Mouse (Mus musculus) hindbrain, embryonic 12.5 days (tissue): Measurements from ENCODE around the gene Raph1. TPM values are rescaled to one million over a fixed set of nuclear protein-coding genes. Genes with fewer than 3 reads are reported as not detected.

ENCODE experiments used
- ATAC-seq: fragments of 200-750 bp; cut with Nextera tagmentation; 2 replicates; pipeline ENCODE4 v1.8.0; 2017; ENCODE audit warnings: moderate TSS enrichment; ENCODE audit not compliant: low FRiP score
- H3K27ac ChIP-seq: fragments of 300-500 bp; sonication (generic); 2 replicates; pipeline ENCODE4 v1.5.1; 2016; ENCODE audit warnings: mild to moderate bottlenecking
- H3K27me3 ChIP-seq: fragments of 300-500 bp; sonication (generic); 2 replicates; pipeline ENCODE4 v1.6.1; 2016; ENCODE audit warnings: mild to moderate bottlenecking
- H3K36me3 ChIP-seq: fragments of 300-500 bp; sonication (generic); 2 replicates; pipeline ENCODE4 v1.6.1; 2016; ENCODE audit warnings: mild to moderate bottlenecking
- H3K4me1 ChIP-seq: fragments of 300-500 bp; sonication (generic); 2 replicates; pipeline ENCODE4 v1.6.1; 2016
- H3K4me2 ChIP-seq: fragments of 300-500 bp; sonication (generic); replicated peaks from 2 replicates; pipeline ENCODE4 v1.6.1; 2016; ENCODE audit warnings: mild to moderate bottlenecking
- H3K4me3 ChIP-seq: fragments of 300-500 bp; sonication (generic); 2 replicates; pipeline ENCODE4 v1.5.1; 2016; ENCODE audit warnings: mild to moderate bottlenecking
- H3K9ac ChIP-seq: fragments of 300-500 bp; sonication (generic); 2 replicates; pipeline ENCODE4 v1.6.1; 2016; ENCODE audit warnings: mild to moderate bottlenecking, moderate library complexity
- H3K9me3 ChIP-seq: fragments of 300-500 bp; sonication (generic); replicated peaks from 2 replicates; pipeline ENCODE4 v1.6.1; 2016; ENCODE audit warnings: mild to moderate bottlenecking
- WGBS: fragments of 180-500 bp; shearing (Covaris S2); methylation state at CpG from one replicate; pipeline ENCODE4 v1.1.7; 2016; 5-methylcytosine and 5-hydroxymethylcytosine counted together
- polyA plus RNA-seq: library from polyadenylated mRNA; unstranded; fragments of >200 nt; fragmentation: Nextera tagmentation; extraction: Ambion mirVana; gene quantifications from 2 replicates; pipeline ENCODE4 v1.2.1, GENCODE M21; 2016

Gene Raph1
- polyA plus RNA-seq, 1 experiment from 2014 or later, result 29.1 TPM

DNA sequence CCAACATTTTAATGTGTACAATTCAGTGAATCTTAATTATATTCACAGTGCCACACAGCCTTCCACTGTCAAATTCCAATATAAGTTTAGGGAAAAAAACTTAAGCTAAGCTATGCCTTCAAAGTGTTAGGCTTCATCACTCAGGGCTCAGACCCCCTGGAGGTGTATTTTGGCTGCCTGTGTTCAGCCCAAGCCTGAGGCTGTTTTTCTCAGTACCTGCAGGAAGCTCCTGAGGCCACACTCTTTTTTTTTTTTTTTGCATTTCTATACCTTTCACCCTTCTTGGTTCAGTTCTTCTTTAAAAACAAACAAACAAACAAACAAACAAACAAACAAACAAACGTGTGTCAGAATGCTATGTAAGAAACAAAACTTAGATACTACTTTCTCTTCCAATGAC lies 23.2 kb downstream of the Raph1 start:
- Histone ChIP-seq H3K4me3 (no peak overlapping the region), H3K36me3 (peaks cover 7% of the 10 kb centered on the region), H3K4me1 (no peaks in the 10 kb centered on the region), H3K27me3 (no peaks in the 10 kb centered on the region), H3K27ac (no peak overlapping the region), H3K4me2 (no peak overlapping the region), H3K9me3 (no peaks in the 10 kb centered on the region), H3K9ac (no peak overlapping the region)
- ATAC-seq, result no peak
- 18% methylated on average over 1 of the region's 1 CpGs for WGBS

DNA sequence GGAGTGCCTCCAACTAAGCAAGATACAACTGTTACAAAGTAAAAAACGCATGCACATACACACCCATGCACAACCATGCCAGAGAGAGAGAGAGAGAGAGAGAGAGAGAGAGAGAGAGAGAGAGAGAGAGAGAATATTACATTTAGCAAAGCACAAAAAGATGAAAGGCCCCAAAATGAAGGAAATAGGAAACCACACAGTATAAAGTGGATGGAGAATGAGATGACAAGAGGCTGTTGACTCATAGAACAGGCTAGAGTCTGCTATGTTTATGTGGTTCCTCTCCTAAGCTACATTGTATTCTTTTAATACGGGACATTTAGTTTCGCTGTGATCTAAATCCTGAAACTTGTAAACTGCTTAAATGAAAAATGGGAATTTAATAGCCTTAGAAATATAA lies 27.6 kb downstream of the Raph1 start:
- ATAC-seq, result no peak
- Histone ChIP-seq H3K27me3 (no peaks in the 10 kb centered on the region), H3K4me1 (no peaks in the 10 kb centered on the region), H3K36me3 (no peaks in the 10 kb centered on the region), H3K4me2 (no peak overlapping the region), H3K4me3 (no peak overlapping the region), H3K9ac (no peak overlapping the region), H3K9me3 (no peaks in the 10 kb centered on the region), H3K27ac (no peak overlapping the region)
- WGBS, result 95% methylated on average over 3 of the region's 3 CpGs

DNA sequence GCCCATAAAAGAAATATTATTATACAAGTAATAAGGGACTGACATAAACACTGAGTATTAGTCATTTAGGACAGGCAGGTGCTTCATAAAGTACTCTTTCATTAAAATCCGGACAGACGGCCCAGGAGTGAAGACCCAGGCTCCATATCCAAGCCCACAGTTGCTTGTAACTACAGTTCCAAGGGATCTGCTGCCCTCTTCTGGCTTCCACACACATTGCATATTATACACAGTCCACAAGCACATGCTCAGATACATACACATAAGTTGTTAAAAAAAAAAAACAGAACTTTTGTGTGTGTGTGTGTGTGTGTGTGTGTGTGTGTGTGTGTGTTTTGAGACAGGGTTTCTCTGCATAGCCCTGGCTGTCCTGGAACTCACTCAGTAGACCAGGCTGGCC lies 32.0 kb downstream of the Raph1 start:
- H3K36me3 ChIP-seq, result peaks cover 18% of the 10 kb centered on the region
- no peak for ATAC-seq
- no peaks in the 10 kb centered on the region for H3K4me1 ChIP-seq
- no peak overlapping the region for H3K9ac ChIP-seq
- H3K27me3 ChIP-seq, result no peaks in the 10 kb centered on the region
- no peak overlapping the region for H3K4me2 ChIP-seq
- H3K27ac ChIP-seq, result no peak overlapping the region
- 90% methylated on average over 2 of the region's 2 CpGs for whole genome bisulfite sequencing
- H3K9me3 ChIP-seq, result no peaks in the 10 kb centered on the region
- no peak overlapping the region for H3K4me3 ChIP-seq

DNA sequence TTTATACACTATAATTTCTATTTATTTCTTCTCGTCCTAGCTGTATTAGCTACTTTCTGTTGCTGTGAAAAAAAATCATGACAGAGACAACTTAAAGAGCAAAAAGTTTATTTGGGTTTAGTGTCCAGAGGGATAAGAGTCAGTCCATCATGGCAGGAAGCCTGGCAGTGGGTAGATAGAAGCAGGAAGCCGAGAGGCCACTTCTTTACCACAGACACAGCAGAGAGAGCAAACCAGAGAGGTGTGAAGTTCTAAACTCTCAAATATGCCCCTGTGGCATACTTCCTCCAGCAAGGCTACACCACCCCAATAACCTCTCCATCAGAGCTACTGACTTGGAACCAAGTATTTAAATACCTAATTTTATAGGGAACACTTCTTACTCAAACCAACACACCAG lies 36.3 kb downstream of the Raph1 start:
- H3K27ac ChIP-seq, result no peak overlapping the region
- no peak overlapping the region for H3K4me3 ChIP-seq
- H3K4me2 ChIP-seq, result no peak overlapping the region
- no peaks in the 10 kb centered on the region for H3K9me3 ChIP-seq
- H3K36me3 ChIP-seq, result peaks cover 43% of the 10 kb centered on the region
- no peaks in the 10 kb centered on the region for H3K27me3 ChIP-seq
- 95% methylated on average over 2 of the region's 2 CpGs for WGBS
- no peak overlapping the region for H3K9ac ChIP-seq
- ATAC-seq, result no peak
- no peaks in the 10 kb centered on the region for H3K4me1 ChIP-seq

- Histone ChIP-seq H3K36me3 (peaks cover 48% of the 10 kb centered on the region), H3K27ac (no peak overlapping the region), H3K4me2 (no peak overlapping the region), H3K9me3 (no peaks in the 10 kb centered on the region), H3K27me3 (no peaks in the 10 kb centered on the region), H3K4me3 (no peak overlapping the region), H3K9ac (no peak overlapping the region), H3K4me1 (no peaks in the 10 kb centered on the region)
- WGBS, result 92% methylated on average over 6 of the region's 6 CpGs
- ATAC-seq, result no peak
Measured at GRCm38 (mm10) chr1:60530107-60530506, 36.8 kb downstream of the Raph1 start.

- Histone ChIP-seq H3K27me3 (no peaks in the 10 kb centered on the region), H3K27ac (no peak overlapping the region), H3K4me2 (no peak overlapping the region), H3K4me3 (no peak overlapping the region), H3K9me3 (no peaks in the 10 kb centered on the region), H3K36me3 (peaks cover 24% of the 10 kb centered on the region; the same call in 1 of the 2 replicates), H3K9ac (no peak overlapping the region), H3K4me1 (no peaks in the 10 kb centered on the region)
- no peak for ATAC-seq
- WGBS, result 81% methylated on average over 2 of the region's 2 CpGs
Measured at GRCm38 (mm10) chr1:60510584-60510983, 56.3 kb downstream of the Raph1 start.

DNA sequence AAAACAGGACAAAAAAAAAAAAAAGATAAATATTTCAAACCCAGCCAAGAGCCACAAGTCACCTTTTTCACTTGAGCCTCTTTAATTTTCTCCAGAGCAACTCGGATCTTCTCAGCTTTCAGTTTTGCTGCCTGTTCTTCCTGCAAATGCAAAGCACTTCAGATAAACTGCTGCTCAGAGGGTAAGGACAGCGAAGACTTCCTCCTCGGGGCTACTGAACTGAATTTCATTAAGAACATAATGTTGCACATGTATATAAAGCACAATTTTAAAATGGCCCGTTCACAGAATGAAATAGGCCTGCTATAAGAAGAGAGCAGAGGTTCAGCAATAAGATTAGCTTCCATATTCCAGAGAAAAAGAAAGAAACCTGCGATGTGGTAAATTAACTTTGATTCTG lies 63.4 kb downstream of the Raph1 start:
- Histone ChIP-seq H3K4me2 (no peak overlapping the region), H3K4me3 (no peak overlapping the region), H3K27ac (no peak overlapping the region), H3K4me1 (no peaks in the 10 kb centered on the region), H3K27me3 (no peaks in the 10 kb centered on the region), H3K9ac (no peak overlapping the region), H3K9me3 (no peaks in the 10 kb centered on the region), H3K36me3 (peaks cover 23% of the 10 kb centered on the region)
- no peak for ATAC-seq
- 86% methylated on average over 5 of the region's 5 CpGs for WGBS

GRCm38 (mm10) chr1:60493421-60493820 lies 73.5 kb downstream of the Raph1 start:
- no peak for ATAC-seq
- Histone ChIP-seq H3K9ac (no peak overlapping the region), H3K4me1 (no peaks in the 10 kb centered on the region), H3K9me3 (no peaks in the 10 kb centered on the region), H3K4me2 (no peak overlapping the region), H3K36me3 (peaks cover 74% of the 10 kb centered on the region), H3K27ac (no peak overlapping the region), H3K27me3 (no peaks in the 10 kb centered on the region), H3K4me3 (no peak overlapping the region)
- 95% methylated on average over 6 of the region's 6 CpGs for WGBS

DNA sequence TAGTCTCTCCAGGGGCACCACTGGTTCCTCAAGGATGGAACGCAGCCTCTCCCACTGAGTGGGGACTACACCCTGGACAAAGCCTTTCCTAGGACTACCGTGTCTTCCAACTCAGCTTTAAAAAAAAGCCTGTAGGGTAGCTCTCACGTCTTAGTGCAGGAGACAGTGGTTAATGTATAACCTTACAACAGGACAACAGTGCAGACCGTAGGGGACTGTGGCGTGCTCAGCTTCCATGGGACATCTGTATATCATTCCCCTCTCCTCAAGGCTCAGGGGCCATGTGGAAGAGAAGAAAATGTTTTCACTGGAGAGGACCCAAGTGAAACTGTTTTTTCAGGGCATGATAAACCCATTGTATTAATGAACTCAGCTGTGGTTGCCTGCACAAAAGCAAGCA lies 74.5 kb downstream of the Raph1 start:
- H3K36me3 ChIP-seq, result peaks cover 75% of the 10 kb centered on the region
- H3K27me3 ChIP-seq, result no peaks in the 10 kb centered on the region
- ATAC-seq, result no peak
- H3K4me1 ChIP-seq, result no peaks in the 10 kb centered on the region
- no peaks in the 10 kb centered on the region for H3K9me3 ChIP-seq
- H3K4me2 ChIP-seq, result no peak overlapping the region
- H3K9ac ChIP-seq, result no peak overlapping the region
- no peak overlapping the region for H3K27ac ChIP-seq
- WGBS, result 57% methylated on average over 5 of the region's 5 CpGs
- H3K4me3 ChIP-seq, result no peak overlapping the region

GRCm38 (mm10) chr1:60490510-60490909 lies 76.4 kb downstream of the Raph1 start:
- no peak for ATAC-seq
- WGBS, result 72% methylated on average over 4 of the region's 4 CpGs
- no peaks in the 10 kb centered on the region for H3K9me3 ChIP-seq
- H3K4me3 ChIP-seq, result no peak overlapping the region
- no peaks in the 10 kb centered on the region for H3K4me1 ChIP-seq
- no peak overlapping the region for H3K9ac ChIP-seq
- no peak overlapping the region for H3K27ac ChIP-seq
- H3K4me2 ChIP-seq, result no peak overlapping the region
- H3K36me3 ChIP-seq, result peaks cover 68% of the 10 kb centered on the region
- no peaks in the 10 kb centered on the region for H3K27me3 ChIP-seq

GRCm38 (mm10) chr1:60489660-60490059 lies 77.2 kb downstream of the Raph1 start:
- H3K27me3 ChIP-seq, result no peaks in the 10 kb centered on the region
- no peak overlapping the region for H3K27ac ChIP-seq
- peaks cover 62% of the 10 kb centered on the region for H3K36me3 ChIP-seq
- no peaks in the 10 kb centered on the region for H3K4me1 ChIP-seq
- 80% methylated on average over 2 of the region's 2 CpGs for WGBS
- H3K9ac ChIP-seq, result no peak overlapping the region
- no peak overlapping the region for H3K4me3 ChIP-seq
- H3K9me3 ChIP-seq, result no peaks in the 10 kb centered on the region
- no peak overlapping the region for H3K4me2 ChIP-seq
- ATAC-seq, result no peak

- H3K4me3 ChIP-seq, result no peak overlapping the region
- no peaks in the 10 kb centered on the region for H3K9me3 ChIP-seq
- no peaks in the 10 kb centered on the region for H3K27me3 ChIP-seq
- peaks cover 59% of the 10 kb centered on the region for H3K36me3 ChIP-seq
- no peak overlapping the region for H3K27ac ChIP-seq
- ATAC-seq, result no peak
- H3K9ac ChIP-seq, result no peak overlapping the region
- WGBS, result 78% methylated on average over 8 of the region's 8 CpGs
- H3K4me1 ChIP-seq, result no peaks in the 10 kb centered on the region
- no peak overlapping the region for H3K4me2 ChIP-seq
Measured at GRCm38 (mm10) chr1:60488635-60489034, 78.3 kb downstream of the Raph1 start.

- Histone ChIP-seq H3K4me2 (no peak overlapping the region), H3K36me3 (peaks cover 44% of the 10 kb centered on the region), H3K9me3 (no peaks in the 10 kb centered on the region), H3K4me3 (no peak overlapping the region), H3K4me1 (no peaks in the 10 kb centered on the region), H3K27ac (no peak overlapping the region), H3K27me3 (no peaks in the 10 kb centered on the region), H3K9ac (no peak overlapping the region)
- ATAC-seq, result no peak
- WGBS, result 81% methylated on average over 3 of the region's 3 CpGs
Measured at GRCm38 (mm10) chr1:60485649-60486048, 81.3 kb downstream of the Raph1 start.

- H3K4me2 ChIP-seq, result no peak overlapping the region
- H3K36me3 ChIP-seq, result peaks cover 30% of the 10 kb centered on the region
- H3K4me3 ChIP-seq, result no peak overlapping the region
- no peak overlapping the region for H3K9ac ChIP-seq
- no peak for ATAC-seq
- no peak overlapping the region for H3K27ac ChIP-seq
- 93% methylated on average over 1 of the region's 1 CpGs for WGBS
- no peaks in the 10 kb centered on the region for H3K4me1 ChIP-seq
- no peaks in the 10 kb centered on the region for H3K27me3 ChIP-seq
- no peaks in the 10 kb centered on the region for H3K9me3 ChIP-seq
Measured at GRCm38 (mm10) chr1:60482881-60483280, 84.0 kb downstream of the Raph1 start.
